Mouse (Mus musculus): ENCODE results near the gene Mapk8ip3. TPM values are rescaled to one million over a fixed set of nuclear protein-coding genes. Genes with fewer than 3 reads are reported as not detected.

Mapk8ip3 gene
- 37.0 and 51.7 TPM in 2 replicates for polyA plus RNA-seq (2012; rRNA removed)

GRCm38 (mm10) chr17:24936259-24937237 lies at the start of gene Mapk8ip3:
Gene Mapk8ip3 (minus strand): TSS chr17:24936977.
- WGBS, result under 1% methylated on average over 78 of the region's 78 CpGs
- TF ChIP-seq POLR2A (IDR thresholded peaks at IDR 0.05; ENCODE audit: low read depth, low read length), result peak; percentile 44
- peak; percentile 37; the same call in 1 of the 2 replicates for TF ChIP-seq CTCF (IDR thresholded peaks at IDR 0.05; ENCODE audit: extremely low read depth, insufficient read length, insufficient replicate concordance, low read depth, low read length)
- no peaks in the 10 kb centered on the region for H3K27me3 ChIP-seq (ENCODE audit: control insufficient read depth, insufficient read depth, low read length)
- peaks cover 4% of the 10 kb centered on the region; the same call in 1 of the 2 replicates for H3K4me1 ChIP-seq (ENCODE audit: control insufficient read depth, insufficient read depth, insufficient read length, low read length)
- H3K36me3 ChIP-seq (ENCODE audit: control insufficient read depth, insufficient read depth, low read length), result no peaks in the 10 kb centered on the region
- peak within 1 kb of the TSS; percentile 70 for H3K4me3 ChIP-seq (ENCODE audit: low read depth, low read length)
- peak within 1 kb of the TSS; percentile 82 for H3K27ac ChIP-seq (ENCODE audit: insufficient read depth, low read depth, low read length)

- Histone ChIP-seq H3K27ac (ENCODE audit: insufficient read depth, low read depth, low read length) (no peak overlapping the region), H3K4me3 (ENCODE audit: low read depth, low read length) (peak overlapping the region; percentile 94), H3K27me3 (ENCODE audit: control insufficient read depth, insufficient read depth, low read length) (no peaks in the 10 kb centered on the region), H3K4me1 (ENCODE audit: control insufficient read depth, insufficient read depth, insufficient read length, low read length) (peaks cover 2% of the 10 kb centered on the region; the same call in 1 of the 2 replicates), H3K36me3 (ENCODE audit: control insufficient read depth, insufficient read depth, low read length) (peaks cover 31% of the 10 kb centered on the region)
- TF ChIP-seq POLR2A (IDR thresholded peaks at IDR 0.05; ENCODE audit: low read depth, low read length) (peak; percentile 7; the same call in 1 of the 2 replicates), CTCF (IDR thresholded peaks at IDR 0.05; ENCODE audit: extremely low read depth, insufficient read length, insufficient replicate concordance, low read depth, low read length) (peak; percentile 11; the same call in 1 of the 2 replicates)
- WGBS, result 7% methylated on average over 21 of the region's 21 CpGs
Measured at GRCm38 (mm10) chr17:24960852-24961715, 24.3 kb upstream of the Mapk8ip3 start.

DNA sequence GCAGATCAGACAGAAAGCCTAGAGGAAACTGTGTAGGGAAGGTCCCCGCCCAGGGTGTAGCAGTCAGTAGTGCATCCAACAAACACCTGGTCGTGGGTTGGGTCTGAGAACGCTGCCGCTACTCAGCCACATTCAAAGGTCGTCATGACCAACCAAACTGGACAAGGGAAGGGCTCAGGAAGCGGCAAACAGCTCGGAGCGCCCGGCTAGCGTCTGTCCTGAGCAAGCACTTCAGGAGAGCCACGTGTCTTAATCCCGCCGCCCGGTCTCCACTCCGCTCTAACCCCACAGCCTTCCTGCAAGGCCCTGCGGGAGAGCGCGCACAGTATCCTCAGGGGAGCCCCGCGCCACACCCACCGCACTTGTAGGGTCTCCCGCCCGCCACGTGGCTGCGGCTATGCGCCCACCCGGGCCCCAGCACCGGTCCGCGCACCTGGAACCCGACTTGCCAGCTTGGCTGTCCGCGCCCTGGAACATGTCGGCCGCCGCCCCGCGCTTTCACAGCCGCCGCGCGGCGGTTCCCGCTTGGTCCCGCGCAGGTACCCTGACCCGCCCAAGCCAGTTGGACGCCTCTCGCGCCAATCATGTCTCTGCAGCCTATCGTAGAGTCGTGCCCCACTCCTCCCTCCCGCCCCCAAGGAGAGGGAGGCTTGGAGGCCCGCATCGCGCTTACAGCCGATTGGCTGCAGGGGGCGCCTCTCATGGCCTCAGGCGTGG lies 23.5 kb upstream of the Mapk8ip3 start, which contains the start of gene Jpt2:
Jpt2 (minus strand) TSS at position 555 of the 717 bp plus-strand sequence.
- H3K27ac ChIP-seq (ENCODE audit: insufficient read depth, low read depth, low read length), result peak within 1 kb of the TSS; percentile 70
- H3K4me3 ChIP-seq (ENCODE audit: low read depth, low read length), result peak within 1 kb of the TSS; percentile 94
- H3K27me3 ChIP-seq (ENCODE audit: control insufficient read depth, insufficient read depth, low read length), result no peaks in the 10 kb centered on the region
- TF ChIP-seq CTCF (IDR thresholded peaks at IDR 0.05; ENCODE audit: extremely low read depth, insufficient read length, insufficient replicate concordance, low read depth, low read length) (no peak), POLR2A (IDR thresholded peaks at IDR 0.05; ENCODE audit: low read depth, low read length) (peak; percentile 20; the same call in 1 of the 2 replicates)
- peaks cover 2% of the 10 kb centered on the region; the same call in 1 of the 2 replicates for H3K4me1 ChIP-seq (ENCODE audit: control insufficient read depth, insufficient read depth, insufficient read length, low read length)
- peaks cover 28% of the 10 kb centered on the region for H3K36me3 ChIP-seq (ENCODE audit: control insufficient read depth, insufficient read depth, low read length)
- WGBS, result 1% methylated on average over 59 of the region's 59 CpGs

DNA sequence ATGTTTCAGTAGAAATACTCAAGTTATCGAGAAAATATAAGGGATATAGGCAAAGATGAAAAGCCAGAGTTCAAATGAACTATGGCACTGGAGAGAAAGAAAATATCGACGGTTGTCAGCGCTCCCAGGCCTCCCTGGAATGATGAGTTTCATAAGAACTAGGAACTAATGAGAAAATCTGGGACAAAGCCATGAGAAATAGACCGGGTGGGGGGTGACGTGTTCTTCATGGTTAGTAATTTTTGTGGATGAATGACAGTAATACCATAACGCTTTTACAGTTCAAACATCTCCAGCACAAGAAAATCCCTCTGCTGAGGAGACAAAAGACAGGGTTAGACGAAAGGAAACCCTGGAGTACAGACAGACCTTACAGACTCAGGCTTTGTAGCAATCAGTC lies 22.6 kb upstream of the Mapk8ip3 start:
- H3K27ac ChIP-seq (ENCODE audit: insufficient read depth, low read depth, low read length), result peak overlapping the region; percentile 70
- H3K4me3 ChIP-seq (ENCODE audit: low read depth, low read length), result no peak overlapping the region
- 30% methylated on average over 8 of the region's 8 CpGs for WGBS
- H3K27me3 ChIP-seq (ENCODE audit: control insufficient read depth, insufficient read depth, low read length), result no peaks in the 10 kb centered on the region
- H3K4me1 ChIP-seq (ENCODE audit: control insufficient read depth, insufficient read depth, insufficient read length, low read length), result peaks cover 2% of the 10 kb centered on the region; the same call in 1 of the 2 replicates
- TF ChIP-seq POLR2A (IDR thresholded peaks at IDR 0.05; ENCODE audit: low read depth, low read length) (no peak), CTCF (IDR thresholded peaks at IDR 0.05; ENCODE audit: extremely low read depth, insufficient read length, insufficient replicate concordance, low read depth, low read length) (no peak)
- H3K36me3 ChIP-seq (ENCODE audit: control insufficient read depth, insufficient read depth, low read length), result peaks cover 22% of the 10 kb centered on the region

DNA sequence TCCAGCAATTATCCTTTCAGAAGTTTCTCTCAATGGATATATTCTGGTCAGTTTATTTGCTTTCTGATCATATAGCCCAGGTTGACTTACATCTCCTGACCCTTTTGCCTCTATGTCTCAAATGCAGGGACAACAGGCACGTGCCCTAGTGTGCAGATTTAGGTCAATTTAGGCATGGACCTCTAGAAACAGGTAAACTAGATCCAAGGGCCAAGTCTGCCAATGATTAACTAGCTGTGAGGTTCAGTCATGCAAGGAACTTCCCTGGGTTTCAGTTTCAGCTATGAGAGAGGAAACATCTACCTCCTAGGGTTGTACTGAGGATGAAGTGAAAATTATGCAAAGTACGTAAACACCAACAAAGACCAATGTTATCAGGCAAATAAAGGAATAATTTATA lies 16.5 kb upstream of the Mapk8ip3 start:
- peaks cover 15% of the 10 kb centered on the region for H3K4me1 ChIP-seq (ENCODE audit: control insufficient read depth, insufficient read depth, insufficient read length, low read length)
- peaks cover 17% of the 10 kb centered on the region for H3K36me3 ChIP-seq (ENCODE audit: control insufficient read depth, insufficient read depth, low read length)

GRCm38 (mm10) chr17:24950671-24951070 lies 13.9 kb upstream of the Mapk8ip3 start:
- Histone ChIP-seq H3K4me3 (ENCODE audit: low read depth, low read length) (no peak overlapping the region), H3K36me3 (ENCODE audit: control insufficient read depth, insufficient read depth, low read length) (peaks cover 33% of the 10 kb centered on the region), H3K4me1 (ENCODE audit: control insufficient read depth, insufficient read depth, insufficient read length, low read length) (peaks cover 15% of the 10 kb centered on the region), H3K27me3 (ENCODE audit: control insufficient read depth, insufficient read depth, low read length) (no peaks in the 10 kb centered on the region), H3K27ac (ENCODE audit: insufficient read depth, low read depth, low read length) (peak overlapping the region; percentile 81; the same call in 1 of the 2 replicates)
- 64% methylated on average over 2 of the region's 2 CpGs for WGBS
- TF ChIP-seq POLR2A (IDR thresholded peaks at IDR 0.05; ENCODE audit: low read depth, low read length) (no peak), CTCF (IDR thresholded peaks at IDR 0.05; ENCODE audit: extremely low read depth, insufficient read length, insufficient replicate concordance, low read depth, low read length) (no peak)

More for the DNA sequence above, 16.5 kb upstream of the Mapk8ip3 start:
- Histone ChIP-seq H3K4me3 (ENCODE audit: low read depth, low read length) (no peak overlapping the region), H3K27ac (ENCODE audit: insufficient read depth, low read depth, low read length) (peak overlapping the region; percentile 52; the same call in 1 of the 2 replicates), H3K27me3 (ENCODE audit: control insufficient read depth, insufficient read depth, low read length) (no peaks in the 10 kb centered on the region)
- WGBS, result 32% methylated on average over 2 of the region's 2 CpGs
- TF ChIP-seq POLR2A (IDR thresholded peaks at IDR 0.05; ENCODE audit: low read depth, low read length) (no peak), CTCF (IDR thresholded peaks at IDR 0.05; ENCODE audit: extremely low read depth, insufficient read length, insufficient replicate concordance, low read depth, low read length) (no peak)

Measured in small intestine, adult 2 months (tissue).